Mouse (Mus musculus) embryonic facial prominence, embryonic 13.5 days (tissue): ENCODE results near the gene Olfr578. TPM values are rescaled to one million over a fixed set of nuclear protein-coding genes. Genes with fewer than 3 reads are reported as not detected.

Experiments used
- ATAC-seq: fragments of 200-750 bp; cut with Nextera tagmentation; 2 replicates; pipeline ENCODE4 v1.8.0; 2017; ENCODE audit warnings: low read depth; ENCODE audit not compliant: insufficient number of reproducible peaks, insufficient read depth, low FRiP score, low TSS enrichment
- H3K27ac ChIP-seq: fragments of 300-500 bp; sonication (generic); 2 replicates; pipeline ENCODE4 v1.5.1; 2015; ENCODE audit warnings: moderate library complexity, mild to moderate bottlenecking, inconsistent platforms
- H3K27me3 ChIP-seq: fragments of 300-500 bp; sonication (generic); 2 replicates; pipeline ENCODE4 v1.6.1; 2015; ENCODE audit warnings: mild to moderate bottlenecking, inconsistent platforms
- H3K36me3 ChIP-seq: fragments of 300-500 bp; sonication (generic); 2 replicates; pipeline ENCODE4 v1.6.1; 2015; ENCODE audit warnings: mild to moderate bottlenecking, inconsistent platforms
- H3K4me1 ChIP-seq: fragments of 300-500 bp; sonication (generic); 2 replicates; pipeline ENCODE4 v1.6.1; 2015; ENCODE audit warnings: inconsistent platforms
- H3K4me2 ChIP-seq: fragments of 300-500 bp; sonication (generic); 2 replicates; pipeline ENCODE4 v1.6.1; 2015; ENCODE audit warnings: moderate library complexity, mild to moderate bottlenecking, inconsistent platforms
- H3K4me3 ChIP-seq: fragments of 300-500 bp; sonication (generic); 2 replicates; pipeline ENCODE4 v1.5.1; 2015; ENCODE audit warnings: mild to moderate bottlenecking, inconsistent platforms
- H3K9ac ChIP-seq: fragments of 300-500 bp; sonication (generic); 2 replicates; pipeline ENCODE4 v1.6.1; 2015; ENCODE audit warnings: mild to moderate bottlenecking, inconsistent platforms
- H3K9me3 ChIP-seq: fragments of 300-500 bp; sonication (generic); 2 replicates; pipeline ENCODE4 v1.6.1; 2016; ENCODE audit warnings: inconsistent platforms
- WGBS: fragments of 180-500 bp; shearing (Covaris S2); methylation state at CpG from one replicate; pipeline ENCODE4 v1.1.7; 2015; ENCODE audit warnings: mixed read lengths; 5-methylcytosine and 5-hydroxymethylcytosine counted together
- polyA plus RNA-seq: library from polyadenylated mRNA; unstranded; fragments of >200 nt; fragmentation: Nextera tagmentation; extraction: Ambion mirVana; gene quantifications from 2 replicates; pipeline ENCODE4 v1.2.1, GENCODE M21; 2015

Gene Olfr578
- polyA plus RNA-seq = not detected in 2 replicates

- no peak within 1 kb of the TSS for H3K4me3 ChIP-seq
- no peaks in the 10 kb centered on the region for H3K4me1 ChIP-seq
- 60% methylated on average over 3 of the region's 3 CpGs for WGBS
Measured at GRCm38 (mm10) chr7:102989224-102989623, at the start of gene Olfr578. TSS of gene Olfr578 (minus strand) at chr7:102989324.

GRCm38 (mm10) chr7:103037724-103038123, 48.6 kb upstream of the Olfr578 start, which contains the start of gene Olfr582:
TSS of gene Olfr582 (plus strand) at chr7:103038024.
- H3K9ac ChIP-seq = no peak within 1 kb of the TSS
- ATAC-seq = no peak
- H3K4me3 ChIP-seq = no peak within 1 kb of the TSS
- no peaks in the 10 kb centered on the region for H3K9me3 ChIP-seq
- H3K36me3 ChIP-seq = no peaks in the 10 kb centered on the region
- no peak within 1 kb of the TSS for H3K27ac ChIP-seq
- no peaks in the 10 kb centered on the region for H3K27me3 ChIP-seq
- H3K4me2 ChIP-seq = no peak within 1 kb of the TSS
- no peaks in the 10 kb centered on the region for H3K4me1 ChIP-seq

More at GRCm38 (mm10) chr7:102989224-102989623, at the start of gene Olfr578:
- no peak within 1 kb of the TSS for H3K4me2 ChIP-seq
- no peaks in the 10 kb centered on the region for H3K27me3 ChIP-seq
- H3K36me3 ChIP-seq = no peaks in the 10 kb centered on the region
- H3K9ac ChIP-seq = no peak within 1 kb of the TSS
- no peak within 1 kb of the TSS for H3K27ac ChIP-seq
- H3K9me3 ChIP-seq = no peaks in the 10 kb centered on the region
- no peak for ATAC-seq

- 85% methylated on average over 2 of the region's 2 CpGs for WGBS
- Histone ChIP-seq H3K9ac (no peak within 1 kb of the TSS), H3K4me2 (no peak within 1 kb of the TSS), H3K4me1 (no peaks in the 10 kb centered on the region), H3K9me3 (no peaks in the 10 kb centered on the region), H3K27me3 (no peaks in the 10 kb centered on the region), H3K27ac (no peak within 1 kb of the TSS), H3K36me3 (no peaks in the 10 kb centered on the region), H3K4me3 (no peak within 1 kb of the TSS)
- no peak for ATAC-seq
Measured at GRCm38 (mm10) chr7:102975843-102976242, 13.3 kb downstream of the Olfr578 start, which contains the start of gene Olfr577. TSS of gene Olfr577 (minus strand) at chr7:102975943.

- no peaks in the 10 kb centered on the region for H3K9me3 ChIP-seq
- H3K27me3 ChIP-seq = no peaks in the 10 kb centered on the region
- WGBS = 39% methylated on average over 1 of the region's 1 CpGs
- no peak overlapping the region for H3K4me2 ChIP-seq
- no peak for ATAC-seq
- H3K4me3 ChIP-seq = no peak overlapping the region
- H3K4me1 ChIP-seq = no peaks in the 10 kb centered on the region
- no peak overlapping the region for H3K9ac ChIP-seq
- no peak overlapping the region for H3K27ac ChIP-seq
- H3K36me3 ChIP-seq = no peaks in the 10 kb centered on the region
Measured at GRCm38 (mm10) chr7:102974399-102974798, 14.7 kb downstream of the Olfr578 start.

- Histone ChIP-seq H3K27ac (no peak within 1 kb of the TSS), H3K4me3 (no peak within 1 kb of the TSS), H3K4me1 (no peaks in the 10 kb centered on the region), H3K36me3 (no peaks in the 10 kb centered on the region), H3K27me3 (no peaks in the 10 kb centered on the region), H3K9ac (no peak within 1 kb of the TSS), H3K9me3 (no peaks in the 10 kb centered on the region), H3K4me2 (no peak within 1 kb of the TSS)
- no peak for ATAC-seq
- WGBS = 49% methylated on average over 2 of the region's 2 CpGs
Measured at GRCm38 (mm10) chr7:102962360-102962759, 26.8 kb downstream of the Olfr578 start, which contains the start of gene Olfr576. TSS of gene Olfr576 (plus strand) at chr7:102962660.

GRCm38 (mm10) chr7:102958593-102958992, 30.5 kb downstream of the Olfr578 start, which contains the start of gene Olfr575:
TSS of gene Olfr575 (minus strand) at chr7:102958775.
- no peak for ATAC-seq
- Histone ChIP-seq H3K4me2 (no peak within 1 kb of the TSS), H3K36me3 (no peaks in the 10 kb centered on the region), H3K4me1 (no peaks in the 10 kb centered on the region), H3K9ac (no peak within 1 kb of the TSS), H3K27me3 (no peaks in the 10 kb centered on the region), H3K9me3 (no peaks in the 10 kb centered on the region), H3K4me3 (no peak within 1 kb of the TSS), H3K27ac (no peak within 1 kb of the TSS)
- WGBS = 57% methylated on average over 1 of the region's 1 CpGs

GRCm38 (mm10) chr7:102958137-102958536, 31.0 kb downstream of the Olfr578 start:
- no peak for ATAC-seq
- 79% methylated on average over 3 of the region's 3 CpGs for WGBS
- Histone ChIP-seq H3K4me3 (no peak overlapping the region), H3K27me3 (no peaks in the 10 kb centered on the region), H3K36me3 (no peaks in the 10 kb centered on the region), H3K27ac (no peak overlapping the region), H3K4me1 (no peaks in the 10 kb centered on the region), H3K9me3 (no peaks in the 10 kb centered on the region), H3K4me2 (no peak overlapping the region), H3K9ac (no peak overlapping the region)

- Histone ChIP-seq H3K36me3 (no peaks in the 10 kb centered on the region), H3K4me2 (no peak overlapping the region), H3K9ac (no peak overlapping the region), H3K4me3 (no peak overlapping the region), H3K4me1 (no peaks in the 10 kb centered on the region), H3K9me3 (no peaks in the 10 kb centered on the region), H3K27me3 (no peaks in the 10 kb centered on the region), H3K27ac (no peak overlapping the region)
- WGBS = 64% methylated on average over 1 of the region's 1 CpGs
- no peak for ATAC-seq
Measured at GRCm38 (mm10) chr7:102950732-102951131, 38.4 kb downstream of the Olfr578 start.

- ATAC-seq = no peak
- H3K9me3 ChIP-seq = no peaks in the 10 kb centered on the region
- H3K4me1 ChIP-seq = no peaks in the 10 kb centered on the region
- H3K4me3 ChIP-seq = no peak within 1 kb of the TSS
- no peaks in the 10 kb centered on the region for H3K27me3 ChIP-seq
- 93% methylated on average over 1 of the region's 1 CpGs for WGBS
- no peak within 1 kb of the TSS for H3K4me2 ChIP-seq
- H3K36me3 ChIP-seq = no peaks in the 10 kb centered on the region
- H3K27ac ChIP-seq = no peak within 1 kb of the TSS
- H3K9ac ChIP-seq = no peak within 1 kb of the TSS
Measured at GRCm38 (mm10) chr7:102948167-102948566, 41.0 kb downstream of the Olfr578 start, which contains the start of gene Olfr574. TSS of gene Olfr574 (plus strand) at chr7:102948467.

GRCm38 (mm10) chr7:102943417-102943816, 45.7 kb downstream of the Olfr578 start:
- no peak for ATAC-seq
- WGBS = 80% methylated on average over 1 of the region's 1 CpGs
- Histone ChIP-seq H3K4me2 (no peak overlapping the region), H3K9ac (no peak overlapping the region), H3K4me1 (no peaks in the 10 kb centered on the region), H3K9me3 (no peaks in the 10 kb centered on the region), H3K27ac (no peak overlapping the region), H3K27me3 (no peaks in the 10 kb centered on the region), H3K4me3 (no peak overlapping the region), H3K36me3 (no peaks in the 10 kb centered on the region)

GRCm38 (mm10) chr7:102942475-102942874, 46.6 kb downstream of the Olfr578 start, which contains the start of gene Olfr573-ps1:
TSS of gene Olfr573-ps1 (minus strand) at chr7:102942575.
- H3K4me1 ChIP-seq = no peaks in the 10 kb centered on the region
- H3K4me2 ChIP-seq = no peak within 1 kb of the TSS
- H3K9me3 ChIP-seq = no peaks in the 10 kb centered on the region
- no peak for ATAC-seq
- no peaks in the 10 kb centered on the region for H3K36me3 ChIP-seq
- no peak within 1 kb of the TSS for H3K9ac ChIP-seq
- H3K27me3 ChIP-seq = no peaks in the 10 kb centered on the region
- WGBS = 90% methylated on average over 2 of the region's 2 CpGs
- H3K27ac ChIP-seq = no peak within 1 kb of the TSS
- H3K4me3 ChIP-seq = no peak within 1 kb of the TSS
